Mouse (Mus musculus): ENCODE data around the gene P2ry6.

The P2ry6 gene

DNA sequence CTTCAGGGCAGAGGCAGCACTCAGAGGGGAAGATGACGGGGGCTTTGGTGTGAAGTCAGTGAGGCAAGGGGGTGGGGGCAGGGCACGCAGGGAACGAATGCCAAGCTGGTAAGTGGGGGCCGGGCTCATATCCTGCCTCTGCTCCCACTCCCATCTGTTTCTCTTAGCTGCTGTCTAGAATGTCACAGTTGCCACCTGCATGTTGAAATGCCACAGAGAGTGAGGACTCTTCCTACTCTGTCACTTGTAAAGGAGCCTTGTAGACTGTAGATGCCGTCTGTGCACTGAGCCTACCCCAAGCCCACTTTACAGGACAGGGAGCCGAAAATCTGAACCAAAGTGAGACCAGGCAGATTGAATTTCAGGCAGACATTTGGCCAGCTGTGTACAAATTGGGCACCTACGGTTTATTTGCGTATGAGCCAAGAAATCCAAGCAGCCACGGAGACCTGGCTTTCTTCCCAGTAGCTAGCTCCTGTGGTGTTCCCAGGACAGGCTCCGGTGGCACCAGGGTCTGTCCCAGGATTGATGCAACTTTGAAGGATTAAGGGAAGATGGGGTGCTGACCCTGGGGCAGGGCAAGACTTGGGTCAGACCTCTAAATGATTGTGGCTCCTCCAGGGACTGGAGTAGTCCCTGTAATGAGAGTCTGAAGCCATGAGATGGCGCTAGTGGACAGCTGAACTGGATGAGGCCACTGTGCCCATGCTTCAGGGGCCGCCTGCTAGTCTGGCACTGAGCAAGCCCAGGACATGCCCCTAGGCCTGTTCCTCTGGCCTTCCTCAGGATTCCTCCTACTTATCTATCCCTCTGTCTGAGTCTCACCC is 31.4 kb downstream of the P2ry6 start:
- peak; percentile 73 for DNase-seq (ENCODE audit: low read depth, low spot score)

DNA sequence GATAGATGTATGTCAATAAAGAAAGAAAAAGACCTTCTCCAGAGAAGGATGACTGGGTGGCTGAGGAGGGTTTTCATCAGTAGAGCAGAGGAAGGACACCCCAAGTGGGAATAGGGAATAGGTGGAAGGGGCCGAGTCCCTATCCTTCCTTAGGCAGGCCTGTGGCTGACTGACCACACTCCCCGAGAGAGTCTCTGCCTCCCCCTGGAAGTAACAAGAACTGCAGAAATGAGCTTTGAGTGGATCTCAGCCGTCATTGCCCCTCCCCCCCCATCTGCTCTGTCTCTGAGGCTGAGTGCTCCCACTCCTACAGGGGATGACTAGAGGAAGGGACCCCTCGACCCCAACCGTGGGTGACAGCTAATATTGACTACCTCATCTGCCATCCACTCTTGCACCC is 33.3 kb downstream of the P2ry6 start:
- no peak for DNase-seq (ENCODE audit: low read depth, low spot score)

DNA sequence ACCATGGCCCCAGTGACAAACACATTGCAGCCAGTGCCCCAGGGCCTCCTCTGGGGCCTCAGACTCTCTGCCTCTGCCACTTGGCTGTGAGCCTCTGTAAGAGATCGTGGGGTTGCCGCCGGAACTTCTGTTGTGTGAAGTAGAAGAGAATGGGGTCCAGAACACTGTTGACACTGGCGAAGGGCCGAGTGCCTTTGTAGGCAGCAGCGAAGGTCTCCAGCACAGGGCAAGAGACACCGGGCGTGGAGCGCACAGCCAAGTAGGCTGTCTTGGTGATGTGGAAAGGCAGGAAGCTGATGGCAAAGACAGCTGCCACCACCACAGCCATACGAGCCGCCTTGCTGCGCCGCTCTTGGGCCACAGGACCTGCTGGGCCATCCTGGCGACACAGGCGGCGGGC is 36.3 kb downstream of the P2ry6 start:
- no peak for DNase-seq (ENCODE audit: low read depth, low spot score)

DNA sequence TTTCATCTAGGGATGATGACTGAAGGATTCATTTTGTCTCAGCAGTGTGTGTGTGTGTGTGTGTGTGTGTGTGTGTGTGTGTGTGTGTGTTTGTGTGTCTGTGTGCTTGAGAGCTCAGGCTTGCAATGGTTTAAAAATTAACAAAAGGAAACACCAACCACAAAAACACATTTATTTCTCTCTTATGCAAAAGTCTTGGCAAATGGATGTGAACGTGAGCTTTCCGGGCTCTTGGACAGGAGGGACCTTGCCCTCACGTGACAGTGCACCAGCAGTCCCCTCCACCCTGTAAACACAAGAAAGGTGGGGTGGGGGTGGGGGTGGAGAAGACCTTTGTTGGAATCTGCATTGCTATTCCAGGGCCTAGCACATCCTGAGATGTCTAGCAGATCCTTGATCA is 37.0 kb downstream of the P2ry6 start:
- DNase-seq (ENCODE audit: low read depth, low spot score) = no peak

DNA sequence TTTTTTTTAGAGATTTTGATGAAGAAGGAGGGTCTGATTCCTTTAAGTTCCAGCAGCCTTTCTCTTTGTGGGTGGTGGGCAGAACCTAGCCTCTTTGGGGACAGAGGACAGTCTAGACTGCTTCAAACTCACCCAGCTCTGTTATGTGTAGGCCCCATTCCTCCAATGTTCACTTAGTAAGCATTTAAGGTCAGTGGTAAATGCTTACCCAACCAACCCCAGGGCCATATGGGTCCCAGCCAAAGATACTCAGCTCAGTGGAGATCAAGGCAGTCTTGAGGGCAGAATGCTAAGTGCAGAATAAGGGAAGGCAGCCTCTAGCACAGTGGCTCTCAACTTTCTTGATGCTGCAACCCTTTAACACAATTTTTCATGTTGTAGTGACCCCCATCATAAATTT is 40.9 kb downstream of the P2ry6 start:
- DNase-seq (ENCODE audit: low read depth, low spot score) = no peak

DNA sequence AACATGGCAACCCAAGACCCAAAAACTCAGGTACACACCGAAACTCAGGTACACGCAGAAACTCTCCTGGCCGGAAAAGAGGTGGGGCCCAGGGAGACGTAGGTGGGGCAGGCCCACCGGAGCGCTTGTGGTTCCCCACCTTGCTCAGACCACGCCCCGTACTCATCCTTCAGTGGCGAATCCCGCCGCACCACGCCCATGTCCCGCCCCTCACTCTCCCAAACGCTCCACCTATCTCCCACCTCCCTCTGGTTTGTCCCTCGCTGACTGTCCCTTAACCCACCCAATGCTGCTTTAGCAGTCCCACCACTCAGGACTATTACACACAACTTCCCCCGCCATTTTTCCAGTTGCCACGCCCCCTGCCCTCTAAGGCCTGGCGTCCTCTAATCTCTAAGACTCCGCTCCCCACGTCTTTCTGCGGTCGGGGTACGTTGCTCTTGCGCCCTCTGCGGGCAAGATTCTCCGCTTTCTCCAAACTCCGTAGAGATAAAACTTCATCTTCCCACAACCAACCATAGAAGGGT is 41.9 kb downstream of the P2ry6 start:
- peak; percentile 96 for DNase-seq (ENCODE audit: low read depth, low spot score)

DNA sequence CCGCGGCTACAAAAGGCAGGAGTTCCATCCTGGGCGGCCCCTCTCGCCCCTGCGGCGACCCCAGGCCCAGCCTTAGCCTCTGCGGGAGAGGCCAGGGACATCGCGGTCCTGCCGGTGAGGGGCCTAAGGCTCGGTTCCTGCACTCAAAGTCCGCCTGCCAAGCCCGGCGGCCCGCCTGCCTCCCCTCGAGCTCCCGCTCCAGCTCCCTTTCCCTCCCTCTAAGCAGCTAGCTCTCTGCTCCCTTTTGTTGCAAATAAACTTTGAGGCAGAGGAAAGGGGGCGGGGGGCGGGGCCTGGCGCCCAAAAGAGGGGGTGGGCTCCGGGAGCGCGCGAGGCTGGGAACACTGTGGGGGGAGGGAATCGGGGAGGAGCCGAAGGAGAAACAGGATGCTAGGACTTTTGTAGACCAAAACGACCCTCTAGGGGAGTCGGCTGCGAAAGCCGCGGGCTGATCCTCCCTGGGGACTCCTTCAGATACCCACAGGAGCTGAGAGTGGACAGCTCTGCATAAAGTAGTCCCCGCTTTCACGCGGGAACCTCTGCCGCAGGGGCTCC is 42.4 kb downstream of the P2ry6 start, which contains the start of gene Arhgef17:
Gene Arhgef17, minus strand, starts transcription at position 182 of the 555 bp plus-strand sequence.
- DNase-seq (ENCODE audit: low read depth, low spot score) = peak; percentile 86

DNA sequence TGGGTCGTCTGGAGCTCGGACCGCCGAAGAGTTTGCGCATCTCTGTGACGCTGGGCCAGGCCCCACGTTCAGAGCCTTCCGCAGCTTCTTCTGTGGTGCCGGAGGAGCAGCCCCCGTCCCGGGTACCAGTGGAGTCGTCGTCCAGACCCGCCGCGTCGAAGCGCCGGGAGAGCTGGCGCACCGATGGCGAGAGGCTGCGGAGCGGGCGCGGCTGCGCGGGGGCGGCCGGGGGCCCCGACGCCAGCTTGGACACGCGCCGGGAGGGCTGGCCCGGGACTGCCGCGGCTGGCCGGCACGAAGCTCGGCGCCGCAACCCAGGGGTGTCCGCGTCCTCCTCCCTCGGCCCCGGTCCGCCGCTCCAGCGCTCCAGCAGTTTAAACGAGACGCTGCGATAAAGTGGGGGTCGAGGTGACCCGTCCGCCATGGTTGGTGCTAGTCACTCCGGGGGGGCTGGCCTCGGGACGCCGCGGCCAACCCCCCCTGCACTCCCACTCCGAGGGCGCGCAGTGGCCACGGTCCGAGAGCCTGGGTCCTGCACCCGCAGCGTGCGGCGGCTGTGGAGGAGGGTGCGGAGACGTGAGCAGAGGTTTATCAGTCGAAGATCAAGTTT is 43.0 kb downstream of the P2ry6 start:
- DNase-seq (ENCODE audit: low read depth, low spot score) = no peak

DNA sequence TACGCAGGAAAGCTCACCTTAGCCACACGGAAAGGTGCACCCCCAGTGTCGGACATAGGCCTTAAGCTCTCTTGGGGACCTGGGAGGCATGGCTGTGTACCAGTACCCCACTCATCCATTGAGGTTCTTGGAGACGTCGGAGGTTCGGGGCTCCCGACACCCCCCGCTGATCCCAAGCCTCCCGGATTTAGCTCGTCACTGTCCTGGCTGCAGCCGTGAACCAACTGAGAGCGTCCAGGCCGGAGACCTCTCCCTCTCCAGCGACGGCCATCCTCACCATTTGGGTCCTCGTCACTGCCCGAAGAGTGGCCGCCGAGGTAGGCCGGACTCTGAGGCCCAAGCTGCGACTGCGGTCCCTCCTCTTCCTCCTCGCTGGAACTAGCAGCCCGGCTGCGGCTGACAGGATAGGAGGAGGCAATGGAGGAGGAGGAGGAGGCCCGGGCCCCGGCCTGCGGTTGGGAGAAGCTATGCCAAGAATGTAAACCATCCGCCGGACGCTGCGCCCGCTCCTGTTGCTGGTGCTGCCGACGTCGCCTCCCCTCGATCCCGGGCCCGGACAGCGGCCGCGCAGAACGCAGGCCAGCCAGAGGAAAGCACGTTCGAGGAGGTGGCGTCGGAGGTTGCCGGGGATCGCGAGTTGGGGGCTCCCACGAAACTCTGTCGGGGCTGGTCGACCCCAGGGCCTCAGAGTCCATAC is 43.7 kb downstream of the P2ry6 start:
- peak; percentile 84 for DNase-seq (ENCODE audit: low read depth, low spot score)

DNA sequence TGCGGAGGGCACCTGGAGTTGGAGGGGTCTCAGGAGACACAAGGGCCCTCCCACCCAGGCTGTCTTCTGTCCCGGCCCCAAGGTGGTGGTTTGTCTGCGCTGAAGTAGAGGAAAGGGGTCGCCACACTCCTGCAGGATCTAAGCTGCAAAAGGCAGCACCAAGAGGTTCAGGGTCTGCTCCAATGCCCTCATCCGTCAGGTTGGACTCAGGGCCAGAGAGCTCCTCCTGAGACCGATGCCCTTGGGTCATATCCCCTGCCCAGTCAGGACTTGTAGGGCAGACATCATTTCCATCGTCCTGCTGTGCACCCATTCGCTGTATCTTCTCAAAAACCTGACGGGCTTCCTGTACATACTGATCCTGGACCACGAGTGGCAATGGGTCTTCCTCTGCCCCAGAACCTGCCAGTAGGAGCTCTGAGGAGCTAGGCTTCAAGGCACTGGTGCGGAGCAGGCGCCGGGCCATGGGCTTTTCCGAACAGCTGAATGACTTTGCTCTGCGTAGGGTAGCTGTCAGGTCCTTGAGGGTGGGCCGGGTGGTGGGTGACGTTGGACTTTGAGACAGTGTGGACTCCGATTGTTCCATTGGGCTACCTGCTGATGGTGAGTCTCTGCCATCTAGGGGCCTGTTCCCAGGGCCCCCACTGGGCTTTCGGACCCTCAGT is 44.7 kb downstream of the P2ry6 start:
- no peak for DNase-seq (ENCODE audit: low read depth, low spot score)

DNA sequence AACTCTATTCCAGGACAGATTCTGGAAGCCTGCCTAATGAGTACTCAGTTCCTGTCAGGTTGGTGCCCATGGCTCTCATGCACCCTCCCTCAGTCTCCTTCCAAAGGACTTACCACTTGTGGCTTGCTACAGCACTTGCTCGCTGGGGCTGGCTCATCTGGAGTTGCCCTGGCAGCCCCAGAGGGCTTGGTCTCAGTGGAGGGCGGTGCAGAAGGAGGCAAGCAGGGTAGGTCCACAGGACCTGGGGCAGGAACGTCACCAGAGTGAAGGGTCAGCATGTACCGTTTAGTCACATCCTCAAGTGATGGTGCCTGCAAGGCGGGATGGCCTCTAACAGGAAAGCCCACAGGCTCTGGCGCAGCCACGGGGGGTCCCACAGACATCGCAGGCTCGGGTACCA is 46.0 kb downstream of the P2ry6 start:
- DNase-seq (ENCODE audit: low read depth, low spot score) = no peak

DNA sequence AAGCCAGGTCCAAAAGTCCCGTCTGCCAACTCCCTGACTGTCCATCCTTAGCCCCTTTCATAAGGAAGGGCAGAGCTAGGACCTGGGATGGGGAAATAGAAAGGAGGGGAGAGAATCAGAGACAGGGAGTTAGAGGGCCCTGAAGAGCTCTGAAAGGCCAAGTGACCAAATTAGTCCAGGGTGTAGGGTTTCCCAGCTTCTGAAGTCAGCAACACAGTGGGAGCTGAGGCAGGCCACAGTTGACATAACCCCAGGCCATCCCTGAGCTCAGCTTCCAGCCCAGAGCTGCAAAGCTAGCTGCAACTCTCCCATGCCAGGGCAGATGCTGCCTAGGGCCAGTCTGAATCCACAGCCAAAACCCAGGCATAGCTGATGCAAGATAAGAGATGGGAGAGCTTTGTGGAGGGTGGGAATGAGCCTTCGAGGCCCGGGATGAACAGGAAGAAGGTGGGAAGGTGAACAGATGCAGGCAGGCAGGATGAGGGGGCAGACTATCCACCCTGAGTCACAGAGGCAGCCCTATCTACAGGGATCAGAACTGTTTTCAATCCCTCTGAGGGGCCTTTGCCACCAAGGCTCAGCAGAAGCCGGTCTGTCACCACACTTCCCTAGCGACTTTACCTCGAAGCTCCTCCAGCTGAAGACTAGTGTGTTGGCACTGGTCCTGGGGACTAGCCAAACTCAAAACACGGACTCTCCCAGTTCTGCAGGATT is 47.0 kb downstream of the P2ry6 start:
- no peak for DNase-seq (ENCODE audit: low read depth, low spot score)

DNA sequence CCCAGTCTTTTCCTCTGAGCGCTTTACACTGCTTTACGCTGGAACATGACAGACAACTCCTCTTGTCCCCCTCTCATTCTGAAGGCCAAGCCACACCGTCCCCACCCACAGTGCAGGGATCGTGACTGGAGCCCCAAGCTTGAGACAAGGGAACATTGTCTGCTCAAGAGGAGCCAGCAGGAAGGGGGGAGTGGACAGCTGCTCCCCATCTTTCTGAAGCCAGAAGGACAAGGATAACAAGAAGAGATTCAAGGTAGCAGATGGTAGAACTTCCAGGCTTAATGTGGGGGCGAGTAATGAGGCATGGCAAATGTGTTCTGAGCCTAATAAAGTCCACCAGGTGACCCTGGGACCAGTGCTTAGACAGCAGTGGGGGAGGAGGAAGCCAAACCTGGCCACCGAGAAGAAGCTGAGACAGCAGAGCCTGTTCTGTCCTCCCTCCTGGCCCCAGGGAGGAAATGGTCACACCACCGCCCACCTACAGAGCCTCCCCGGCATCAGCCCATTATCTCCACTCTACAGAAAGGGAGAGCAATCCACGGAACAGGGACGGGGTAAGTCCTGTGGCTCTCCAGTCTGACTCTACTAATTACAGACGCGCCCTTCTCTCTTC is 48.0 kb downstream of the P2ry6 start:
- no peak for DNase-seq (ENCODE audit: low read depth, low spot score)

DNA sequence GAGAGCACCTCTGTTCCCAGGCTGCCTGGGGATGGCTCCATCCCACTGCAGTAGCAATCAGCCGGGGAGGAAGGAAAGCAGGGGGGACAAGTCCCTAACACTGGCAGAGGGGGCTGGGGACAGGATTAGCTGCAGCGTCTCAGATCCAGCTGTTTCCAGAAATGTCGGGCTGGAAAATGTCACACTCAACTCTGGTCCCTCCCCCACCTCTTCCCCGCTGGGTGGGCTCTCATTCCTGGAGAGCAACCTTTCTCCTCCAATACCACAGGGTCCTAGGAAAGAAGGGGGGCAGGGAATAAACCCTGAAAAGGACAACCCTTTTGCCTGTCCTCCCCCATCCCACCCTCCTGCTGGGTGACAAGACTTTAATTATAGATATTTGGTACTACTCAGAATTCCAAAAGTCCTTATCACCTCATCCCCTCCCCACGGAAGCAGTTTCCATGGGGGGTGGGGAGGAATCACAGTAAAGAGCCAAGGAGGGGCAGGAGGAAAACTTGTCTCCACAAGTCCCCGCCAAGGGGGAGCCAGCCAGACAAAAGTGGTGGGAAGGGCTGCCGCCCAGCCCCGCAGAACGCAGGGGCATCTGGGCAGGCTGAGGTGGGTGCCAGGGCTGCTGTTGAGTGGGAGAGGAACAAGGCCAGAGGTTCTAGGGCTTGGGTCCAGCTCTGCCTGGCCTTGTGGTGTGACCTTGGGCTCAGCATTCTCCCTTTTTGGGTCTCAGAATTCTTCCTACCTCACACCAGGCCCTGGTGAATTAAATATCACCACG is 49.6 kb downstream of the P2ry6 start:
- DNase-seq (ENCODE audit: low read depth, low spot score) = no peak

DNA sequence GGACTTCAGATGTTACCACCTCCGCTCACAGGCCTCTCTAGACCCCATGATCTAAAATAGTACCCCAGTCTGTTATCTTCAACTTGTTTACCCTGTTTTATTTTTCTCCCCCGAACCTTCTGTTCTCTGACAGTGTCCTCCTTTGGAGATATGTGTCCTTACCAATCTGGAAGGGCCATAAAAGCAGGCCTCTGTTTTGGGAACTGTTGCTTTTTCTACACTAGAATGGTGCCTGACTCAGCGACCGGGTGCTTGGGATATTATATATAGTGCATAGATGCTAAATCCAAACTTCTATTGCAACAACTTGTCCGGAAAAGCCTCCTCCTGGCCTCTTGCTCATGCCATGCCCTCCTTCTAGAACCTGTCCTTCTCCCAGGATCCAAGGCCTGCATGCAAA is 50.2 kb downstream of the P2ry6 start:
- no peak for DNase-seq (ENCODE audit: low read depth, low spot score)

DNA sequence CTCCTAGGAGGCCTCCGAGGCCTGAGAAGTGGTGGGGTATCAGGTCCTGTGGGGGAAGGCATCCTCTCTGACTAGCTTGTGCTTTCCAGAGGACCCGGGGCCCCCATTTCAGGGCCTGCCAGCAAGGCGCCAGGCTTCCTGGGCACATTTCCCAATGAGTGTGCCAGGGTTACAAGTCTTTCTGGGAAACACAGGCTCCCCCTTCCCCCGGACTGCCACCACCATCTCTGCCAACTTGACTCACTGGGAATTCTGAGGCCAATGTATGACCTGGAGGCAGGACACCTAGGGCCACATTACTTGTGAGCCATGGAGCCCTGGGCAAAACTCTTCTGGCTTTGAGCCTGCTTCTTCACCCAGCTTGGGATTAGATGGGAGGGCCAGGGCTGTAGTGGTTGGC is 51.5 kb downstream of the P2ry6 start:
- no peak for DNase-seq (ENCODE audit: low read depth, low spot score)

DNA sequence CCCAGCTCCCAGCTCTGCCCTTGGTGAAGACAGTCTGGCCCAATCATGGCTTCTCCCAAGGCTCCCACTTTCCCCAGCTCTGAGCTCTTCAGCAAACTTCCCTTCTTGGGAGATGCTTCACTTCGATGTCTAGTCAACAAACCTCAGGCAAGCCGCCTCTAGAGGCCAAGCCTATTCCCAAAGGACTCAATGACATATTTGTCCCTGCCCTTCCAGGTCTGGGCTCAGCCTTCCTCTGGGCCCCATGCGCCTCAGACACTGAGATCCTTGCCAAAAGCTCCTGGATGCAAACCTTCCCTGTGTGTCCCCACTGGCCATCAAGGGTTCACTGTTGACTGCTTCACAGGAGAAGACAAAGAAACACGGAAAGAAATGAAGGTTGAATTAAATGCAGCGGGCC is 53.2 kb downstream of the P2ry6 start:
- DNase-seq (ENCODE audit: low read depth, low spot score) = no peak

DNA sequence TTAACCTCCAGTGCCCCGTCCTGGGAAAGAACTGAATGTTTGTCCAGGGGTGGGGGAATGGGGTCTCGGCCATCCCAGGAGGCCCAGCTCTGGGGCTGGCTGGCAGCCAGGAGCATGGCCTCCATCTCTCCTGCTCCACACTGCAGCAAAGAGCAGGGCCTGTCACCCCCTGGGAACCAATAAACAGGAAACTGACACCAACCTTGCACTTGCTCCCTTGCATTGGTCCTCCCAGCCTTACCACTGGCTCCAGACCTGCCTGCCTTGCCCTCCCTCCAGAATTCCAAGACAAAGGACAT is 54.7 kb downstream of the P2ry6 start:
- no peak for DNase-seq (ENCODE audit: low read depth, low spot score)

DNA sequence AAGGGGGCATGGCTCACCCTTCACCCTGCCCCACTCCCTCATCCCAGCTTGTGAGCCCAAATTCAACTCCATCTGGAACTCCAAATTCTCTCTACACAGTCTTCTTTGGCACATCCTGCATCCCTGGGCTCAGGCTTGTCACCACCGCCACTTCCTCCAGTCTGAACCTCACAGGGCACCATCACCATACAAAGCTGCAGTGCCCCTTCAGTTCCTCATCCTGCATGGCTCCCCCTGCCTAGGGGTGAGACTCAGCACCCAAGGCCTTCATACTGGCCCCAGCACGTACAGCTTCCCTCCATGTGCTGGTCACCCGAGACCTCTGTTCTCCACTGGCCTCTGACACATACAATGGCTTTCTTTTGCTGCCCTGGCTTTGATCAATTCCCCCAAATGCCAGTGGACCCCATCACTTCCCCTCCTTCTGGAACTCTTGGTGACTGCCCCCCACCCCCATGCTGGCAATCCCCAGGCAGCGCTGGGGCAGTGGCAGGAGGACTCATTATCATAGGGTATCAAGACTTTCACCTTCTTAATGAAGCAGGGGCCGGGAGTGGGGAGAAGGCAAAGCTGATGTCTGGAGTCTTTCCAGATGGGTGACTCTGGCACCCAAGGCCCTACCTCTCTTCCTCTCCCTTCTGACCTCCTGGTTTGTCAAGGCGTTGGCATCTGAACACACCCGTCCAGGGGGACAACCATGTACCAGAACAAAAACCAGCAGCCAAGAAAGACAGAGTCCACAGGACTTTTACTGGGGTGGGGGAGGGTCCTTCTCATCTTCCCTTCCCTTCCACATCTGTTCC is 55.2 kb downstream of the P2ry6 start:
- no peak for DNase-seq (ENCODE audit: low read depth, low spot score)
